Mouse (Mus musculus): ENCODE data around the gene Aqp2. TPM values are rescaled to one million over a fixed set of nuclear protein-coding genes. Genes with fewer than 3 reads are reported as not detected.

Gene Aqp2
- polyA plus RNA-seq, 1 experiment from 2014 or later = not detected

DNA sequence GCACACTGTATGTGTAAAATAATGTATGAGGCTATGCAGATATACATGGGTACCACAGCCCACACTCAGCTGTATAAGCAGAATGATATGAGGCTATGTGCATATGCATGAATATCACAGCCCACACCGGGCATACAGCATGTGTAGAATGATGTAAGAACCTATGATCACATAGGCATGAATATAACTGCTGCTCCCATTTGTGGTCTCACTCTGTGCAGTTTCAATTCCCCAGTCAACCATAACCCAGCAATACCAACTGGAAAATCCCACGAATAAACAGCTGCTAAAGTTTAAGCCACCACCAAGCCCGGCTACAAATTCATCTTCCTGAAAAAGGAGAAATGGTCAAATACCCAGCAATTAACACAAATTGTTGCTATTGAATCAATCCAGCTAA lies 39.7 kb downstream of the Aqp2 start:
- Histone ChIP-seq H3K9me3 (ENCODE audit: control insufficient read depth, low read length) (no peaks in the 10 kb centered on the region), H3K4me3 (ENCODE audit: low read depth, low read length) (no peak overlapping the region), H3K9ac (ENCODE audit: low read depth, low read length) (no peak overlapping the region), H3K4me1 (replicated peaks; ENCODE audit: control insufficient read depth, insufficient read depth, low read length) (no peaks in the 10 kb centered on the region), H3K27me3 (ENCODE audit: control insufficient read depth, insufficient read depth, low read length) (no peaks in the 10 kb centered on the region), H3K4me2 (replicated peaks; ENCODE audit: low read depth, low read length) (no peak overlapping the region), H3K27ac (ENCODE audit: low read depth, low read length) (no peak overlapping the region), H3K36me3 (ENCODE audit: control insufficient read depth, insufficient read depth, low read length) (peaks cover 6% of the 10 kb centered on the region; the same call in 1 of the 2 replicates)
- WGBS = 98% methylated on average over 3 of the region's 3 CpGs
- DNase-seq (ENCODE audit: low spot score) = no peak
- ATAC-seq (ENCODE audit: low FRiP score) = no peak

DNA sequence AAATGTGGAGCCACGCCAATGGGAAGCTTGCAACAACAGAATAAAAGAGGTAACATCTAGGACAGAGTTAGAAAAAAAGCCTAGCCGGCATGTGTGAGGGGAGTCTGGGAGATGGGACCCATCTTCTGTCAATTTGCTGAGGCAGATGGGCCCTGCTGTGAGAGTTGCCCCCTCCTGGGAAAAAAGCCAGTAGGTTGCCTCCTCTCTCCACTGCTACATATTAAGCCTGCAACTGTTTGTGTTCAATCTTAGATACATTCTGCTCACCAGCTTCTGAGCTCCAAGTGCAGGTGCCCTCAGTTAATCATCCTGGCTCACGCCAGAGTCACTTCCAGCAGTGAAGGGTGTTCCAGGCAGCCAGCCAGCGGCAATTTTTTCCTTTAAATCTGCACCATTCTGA lies 41.0 kb downstream of the Aqp2 start:
- ATAC-seq (ENCODE audit: low FRiP score) = no peak
- Histone ChIP-seq H3K4me1 (replicated peaks; ENCODE audit: control insufficient read depth, insufficient read depth, low read length) (no peaks in the 10 kb centered on the region), H3K4me3 (ENCODE audit: low read depth, low read length) (no peak overlapping the region), H3K27me3 (ENCODE audit: control insufficient read depth, insufficient read depth, low read length) (no peaks in the 10 kb centered on the region), H3K9me3 (ENCODE audit: control insufficient read depth, low read length) (no peaks in the 10 kb centered on the region), H3K4me2 (replicated peaks; ENCODE audit: low read depth, low read length) (no peak overlapping the region), H3K27ac (ENCODE audit: low read depth, low read length) (no peak overlapping the region), H3K36me3 (ENCODE audit: control insufficient read depth, insufficient read depth, low read length) (peaks cover 9% of the 10 kb centered on the region; the same call in 1 of the 2 replicates), H3K9ac (ENCODE audit: low read depth, low read length) (no peak overlapping the region)
- DNase-seq (ENCODE audit: low spot score) = no peak
- 83% methylated on average over 4 of the region's 4 CpGs for WGBS

DNA sequence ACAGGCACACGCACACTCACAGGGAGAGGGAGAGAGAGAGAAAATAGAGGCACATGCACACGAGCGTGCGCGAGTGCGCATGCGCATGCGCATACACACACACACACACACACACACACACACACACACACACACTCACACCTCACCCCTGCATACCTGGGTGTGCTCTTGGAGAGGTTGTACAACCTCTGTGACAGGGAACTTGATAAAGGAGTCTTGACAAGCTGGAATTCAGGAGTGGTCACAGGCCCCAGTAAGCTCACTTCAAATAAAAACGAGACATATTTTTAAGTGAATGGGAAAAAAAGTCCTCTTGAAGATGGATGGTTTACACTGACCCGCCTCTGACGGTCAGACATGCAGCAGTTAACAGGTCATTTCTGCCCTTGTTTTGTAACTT lies 43.2 kb downstream of the Aqp2 start:
- ATAC-seq (ENCODE audit: low FRiP score) (no peak), DNase-seq (ENCODE audit: low spot score) (no peak)
- Histone ChIP-seq H3K27me3 (ENCODE audit: control insufficient read depth, insufficient read depth, low read length) (no peaks in the 10 kb centered on the region), H3K4me2 (replicated peaks; ENCODE audit: low read depth, low read length) (no peak overlapping the region), H3K4me1 (replicated peaks; ENCODE audit: control insufficient read depth, insufficient read depth, low read length) (no peaks in the 10 kb centered on the region), H3K4me3 (ENCODE audit: low read depth, low read length) (no peak overlapping the region), H3K36me3 (ENCODE audit: control insufficient read depth, insufficient read depth, low read length) (peaks cover 14% of the 10 kb centered on the region; the same call in 1 of the 2 replicates), H3K9ac (ENCODE audit: low read depth, low read length) (no peak overlapping the region), H3K9me3 (ENCODE audit: control insufficient read depth, low read length) (no peaks in the 10 kb centered on the region), H3K27ac (ENCODE audit: low read depth, low read length) (no peak overlapping the region)
- 97% methylated on average over 11 of the region's 11 CpGs for WGBS

DNA sequence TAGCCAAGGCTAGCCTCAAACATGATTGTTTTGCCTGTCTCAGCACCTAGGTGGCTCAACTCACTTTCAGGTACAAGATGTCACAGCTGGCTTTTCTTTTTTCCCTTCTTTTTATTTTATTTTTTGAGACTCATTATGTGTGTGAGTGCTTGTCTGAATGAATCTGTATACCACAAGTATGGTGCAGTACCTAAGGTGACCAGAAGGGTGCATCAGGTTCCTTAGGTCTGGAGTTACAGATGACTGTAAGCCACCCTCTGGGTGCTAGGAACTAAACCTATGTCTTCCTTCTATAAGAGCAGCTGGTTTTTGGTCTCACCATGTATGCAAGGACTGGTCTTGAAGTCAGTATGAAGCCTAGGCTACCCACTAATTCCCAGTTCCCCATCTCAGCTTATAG lies 52.8 kb downstream of the Aqp2 start:
- Histone ChIP-seq H3K27ac (ENCODE audit: low read depth, low read length) (no peak overlapping the region), H3K27me3 (ENCODE audit: control insufficient read depth, insufficient read depth, low read length) (no peaks in the 10 kb centered on the region), H3K9ac (ENCODE audit: low read depth, low read length) (no peak overlapping the region), H3K4me3 (ENCODE audit: low read depth, low read length) (no peak overlapping the region), H3K4me2 (replicated peaks; ENCODE audit: low read depth, low read length) (no peak overlapping the region), H3K9me3 (ENCODE audit: control insufficient read depth, low read length) (no peaks in the 10 kb centered on the region), H3K36me3 (ENCODE audit: control insufficient read depth, insufficient read depth, low read length) (peaks cover 19% of the 10 kb centered on the region), H3K4me1 (replicated peaks; ENCODE audit: control insufficient read depth, insufficient read depth, low read length) (no peaks in the 10 kb centered on the region)
- ATAC-seq (ENCODE audit: low FRiP score) (no peak), DNase-seq (ENCODE audit: low spot score) (peak; percentile 42)

Other genes starting within 250 kb of the Aqp2 start
- gene Fmnl3, start 208.6 kb upstream of the Aqp2 start, polyA plus RNA-seq (2014; fragmentation: Nextera tagmentation; extraction: Ambion mirVana) = 10.5 and 11.4 TPM in 2 replicates
- 212 and 224 TPM in 2 replicates for gene Tmbim6, start 186.2 kb upstream of the Aqp2 start, polyA plus RNA-seq (2014; fragmentation: Nextera tagmentation; extraction: Ambion mirVana)
- gene Nckap5l, start 121.3 kb upstream of the Aqp2 start, polyA plus RNA-seq (2014; fragmentation: Nextera tagmentation; extraction: Ambion mirVana) = 9.3 and 10.2 TPM in 2 replicates
- gene Bcdin3d, start 104.3 kb upstream of the Aqp2 start, polyA plus RNA-seq (2014; fragmentation: Nextera tagmentation; extraction: Ambion mirVana) = 17.1 and 18.1 TPM in 2 replicates
- gene Faim2, start 50.9 kb upstream of the Aqp2 start, polyA plus RNA-seq (2014; fragmentation: Nextera tagmentation; extraction: Ambion mirVana) = 0.97 and 2.3 TPM in 2 replicates
- 0.28 and 0.36 TPM in 2 replicates for gene Aqp5, start 11.7 kb downstream of the Aqp2 start, polyA plus RNA-seq (2014; fragmentation: Nextera tagmentation; extraction: Ambion mirVana)
- 1.0 and 1.7 TPM in 2 replicates for gene Aqp6, start 22.3 kb downstream of the Aqp2 start, polyA plus RNA-seq (2014; fragmentation: Nextera tagmentation; extraction: Ambion mirVana)
- 161 and 202 TPM in 2 replicates for gene Racgap1, start 72.6 kb downstream of the Aqp2 start, polyA plus RNA-seq (2014; fragmentation: Nextera tagmentation; extraction: Ambion mirVana)
- 14.4 and 21.0 TPM in 2 replicates for gene Asic1, start 91.3 kb downstream of the Aqp2 start, polyA plus RNA-seq (2014; fragmentation: Nextera tagmentation; extraction: Ambion mirVana)
- gene Smarcd1, start 123.1 kb downstream of the Aqp2 start, polyA plus RNA-seq (2014; fragmentation: Nextera tagmentation; extraction: Ambion mirVana) = 99.1 and 103 TPM in 2 replicates
- not detected in 2 replicates for gene Gm17349, start 126.4 kb downstream of the Aqp2 start, polyA plus RNA-seq (2014; fragmentation: Nextera tagmentation; extraction: Ambion mirVana)
- gene Gpd1, start 138.5 kb downstream of the Aqp2 start, polyA plus RNA-seq (2014; fragmentation: Nextera tagmentation; extraction: Ambion mirVana) = 0.25 and 0.36 TPM in 2 replicates
- gene Cox14, start 146.6 kb downstream of the Aqp2 start, polyA plus RNA-seq (2014; fragmentation: Nextera tagmentation; extraction: Ambion mirVana) = 148 and 163 TPM in 2 replicates
- 61.6 and 66.6 TPM in 2 replicates for gene Cers5, start 193.8 kb downstream of the Aqp2 start, polyA plus RNA-seq (2014; fragmentation: Nextera tagmentation; extraction: Ambion mirVana)